Mouse (Mus musculus) left cerebral cortex, postnatal 25 days (tissue): ENCODE results near the gene Itgb5. TPM values are rescaled to one million over a fixed set of nuclear protein-coding genes. Genes with fewer than 3 reads are reported as not detected.

Source experiments
- total RNA-seq, 2 experiments: library from RNA; stranded (reverse); gene quantifications; 2 replicates each; pipeline ENCODE4 v1.2.3; 2021

The Itgb5 gene
- total RNA-seq, 2 experiments from 2014 or later = 37.3 to 39.3 TPM

Other genes with a start within 250 kb of the Itgb5 start
- gene Heg1, start 145.3 kb upstream of the Itgb5 start, total RNA-seq = 10 to 100 TPM; 29.9 to 35.4 TPM
- gene Muc13, start 35.6 kb upstream of the Itgb5 start, total RNA-seq = under 1 TPM in 1 of 2 experiments, not detected in 1; 0.16 TPM
- gene Umps, start 137.4 kb downstream of the Itgb5 start, total RNA-seq = 10 to 100 TPM; 15.2 to 16.1 TPM